Mouse (Mus musculus): ENCODE results near the gene Zbed3.
"Not testable (repeated sequence)": the region's sequence is repeated elsewhere in the genome, so short reads cannot be mapped to it uniquely, and the experiment has no call there.

Gene Zbed3

GRCm38 (mm10) chr13:95332086-95332899, 8.9 kb downstream of the Zbed3 start:
- DNase-seq (ENCODE audit: low spot score), result no peak

- no peak for DNase-seq (ENCODE audit: low spot score)
These were observed 12.8 kb downstream of the Zbed3 start for GRCm38 (mm10) chr13:95336122-95336677.

GRCm38 (mm10) chr13:95343470-95343869, 20.1 kb downstream of the Zbed3 start:
- DNase-seq (ENCODE audit: low spot score), result no peak

DNA sequence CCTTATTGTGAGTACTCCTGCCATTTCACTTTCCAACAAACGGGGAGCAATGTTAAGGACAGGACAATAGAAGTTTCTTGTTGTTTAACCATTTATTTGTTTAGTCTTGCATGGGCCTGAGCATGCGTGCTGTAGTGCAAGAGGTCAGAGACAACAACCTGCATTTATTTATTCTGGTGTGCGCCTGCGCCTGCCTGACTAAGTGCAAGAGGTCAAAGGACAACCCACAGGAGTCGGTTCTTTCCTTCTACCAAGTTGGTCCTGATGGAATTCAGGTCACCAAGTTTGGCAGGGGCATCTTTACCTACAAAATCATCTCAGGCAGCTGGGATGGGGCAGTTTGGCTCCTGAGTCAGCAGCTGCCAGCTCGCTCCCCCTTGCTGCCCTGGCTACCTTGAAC, 22.5 kb downstream of the Zbed3 start:
- no peak for DNase-seq (ENCODE audit: low spot score)

DNA sequence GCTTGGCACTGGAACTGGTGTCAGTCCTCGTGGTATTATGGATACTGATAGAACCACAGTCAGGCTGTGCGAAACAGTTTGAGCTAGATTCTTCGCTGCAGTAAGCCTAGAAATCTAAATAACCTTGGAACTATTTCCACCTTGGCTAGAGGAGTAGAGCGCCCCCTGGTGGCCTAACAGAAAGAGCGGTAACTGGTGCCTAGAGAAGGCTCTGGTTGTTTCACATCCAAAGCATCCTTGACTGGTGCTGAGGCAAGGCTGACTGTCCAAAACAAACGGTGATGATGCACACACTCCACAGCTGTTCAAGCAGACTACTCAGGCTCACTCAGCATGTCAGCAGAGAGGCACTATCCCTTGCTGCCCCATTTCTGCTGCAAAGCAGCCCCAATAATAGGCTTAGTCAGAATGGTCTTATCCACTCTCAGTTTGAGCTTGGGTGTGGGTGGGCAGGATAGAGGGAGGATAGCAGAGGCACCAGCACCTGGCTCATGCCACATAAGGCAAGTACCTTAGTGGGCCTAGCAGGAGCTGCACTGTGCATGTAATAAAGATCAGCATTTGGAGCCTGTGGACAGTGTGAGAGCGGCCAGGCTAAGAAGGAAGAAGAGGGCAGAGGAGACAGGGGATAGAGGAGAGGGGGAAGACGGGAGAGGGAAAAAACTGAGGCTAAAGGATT, 23.7 kb downstream of the Zbed3 start:
- peak; percentile 64 for DNase-seq (ENCODE audit: low spot score)

DNA sequence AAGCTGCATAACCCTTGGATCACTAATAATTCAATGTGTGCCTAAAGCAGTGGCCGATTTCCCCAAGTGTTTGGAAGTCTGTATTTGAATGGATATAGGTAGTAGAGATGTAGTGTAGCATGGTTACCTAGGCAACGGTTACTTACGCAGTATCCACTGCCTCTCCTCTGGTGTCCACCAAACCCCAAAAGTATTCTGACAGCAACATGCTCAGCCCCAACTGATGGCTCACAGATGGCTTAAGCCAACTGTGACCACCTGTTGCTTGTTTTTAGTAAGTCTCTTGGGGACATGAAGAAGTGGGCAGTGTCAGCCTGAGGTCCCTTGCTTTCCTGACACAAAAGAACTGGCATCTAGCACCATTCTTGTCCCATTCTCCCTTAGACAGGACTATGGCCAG, 25.1 kb downstream of the Zbed3 start:
- no peak for DNase-seq (ENCODE audit: low spot score)

DNA sequence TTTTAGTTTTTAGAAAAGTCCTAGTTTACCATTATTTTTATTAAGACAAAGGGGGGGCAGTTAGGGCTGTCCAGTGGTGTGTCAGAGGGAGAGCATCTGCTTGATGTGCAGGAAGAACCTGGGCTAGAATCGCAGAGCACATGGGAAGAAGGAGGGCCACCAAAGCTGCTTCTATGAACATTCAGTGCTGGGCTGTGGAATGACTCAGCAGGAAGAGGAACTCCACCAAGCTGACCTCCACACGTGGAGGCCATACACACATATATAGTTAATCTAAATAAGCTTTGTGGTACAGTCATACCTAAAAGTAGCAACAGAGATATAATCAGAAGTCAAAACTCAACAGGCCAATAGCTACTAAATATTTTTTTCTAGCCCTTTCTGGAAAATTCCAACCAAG, 34.8 kb downstream of the Zbed3 start:
- DNase-seq (ENCODE audit: low spot score), result no peak

GRCm38 (mm10) chr13:95363440-95363839, 40.0 kb downstream of the Zbed3 start:
- no peak for DNase-seq (ENCODE audit: low spot score)

- peak; percentile 35 for DNase-seq (ENCODE audit: low spot score)
These were observed 42.9 kb downstream of the Zbed3 start for GRCm38 (mm10) chr13:95366356-95366755.

DNA sequence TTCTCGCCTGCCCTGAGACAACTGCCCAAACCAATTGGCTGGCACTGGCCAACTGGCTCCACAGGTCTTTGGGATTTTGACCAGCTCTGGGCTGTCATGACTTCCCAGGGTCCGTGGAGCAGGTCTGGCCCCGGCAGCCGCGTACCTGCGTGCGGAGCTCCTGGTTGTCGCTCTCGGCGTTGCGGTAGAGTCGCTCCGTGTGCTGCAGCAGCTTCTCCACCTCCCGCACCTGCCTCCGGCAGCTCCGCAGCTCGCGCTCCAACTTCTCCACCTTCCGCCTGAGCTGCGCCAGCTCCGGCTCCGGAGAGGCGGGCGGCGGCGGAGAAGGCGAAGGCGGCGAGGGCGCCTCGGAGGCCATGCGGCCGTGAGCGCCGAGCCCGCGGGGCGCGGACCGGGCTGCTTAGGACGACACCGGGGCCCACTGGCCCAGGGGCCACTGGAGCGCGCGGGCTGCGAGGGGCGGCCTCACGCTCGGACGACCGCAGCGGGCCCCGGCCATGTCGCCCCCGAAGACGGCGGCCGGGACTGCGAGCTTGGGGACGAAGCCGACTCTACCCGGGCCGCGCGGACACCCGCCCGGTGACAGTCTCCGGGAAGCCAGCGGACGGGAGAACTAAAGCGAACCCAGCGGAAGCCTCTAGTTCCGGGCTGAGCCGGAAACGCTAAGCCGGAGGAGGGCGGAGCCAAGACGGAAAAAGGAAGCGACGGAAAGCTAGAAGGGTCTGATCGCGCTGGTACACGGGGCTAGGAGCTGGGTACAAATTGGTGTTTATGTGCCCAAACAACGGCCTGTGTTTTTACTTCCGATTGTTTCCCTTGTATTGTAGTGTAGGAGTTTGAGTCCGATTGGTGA, 51.5 kb downstream of the Zbed3 start, which contains the start of gene Aggf1:
Gene Aggf1, minus strand, starts transcription at position 652 of the 853 bp plus-strand sequence.
- DNase-seq (ENCODE audit: low spot score), result peak; percentile 90

GRCm38 (mm10) chr13:95375554-95375914, 52.1 kb downstream of the Zbed3 start:
- DNase-seq (ENCODE audit: low spot score), result no peak

DNA sequence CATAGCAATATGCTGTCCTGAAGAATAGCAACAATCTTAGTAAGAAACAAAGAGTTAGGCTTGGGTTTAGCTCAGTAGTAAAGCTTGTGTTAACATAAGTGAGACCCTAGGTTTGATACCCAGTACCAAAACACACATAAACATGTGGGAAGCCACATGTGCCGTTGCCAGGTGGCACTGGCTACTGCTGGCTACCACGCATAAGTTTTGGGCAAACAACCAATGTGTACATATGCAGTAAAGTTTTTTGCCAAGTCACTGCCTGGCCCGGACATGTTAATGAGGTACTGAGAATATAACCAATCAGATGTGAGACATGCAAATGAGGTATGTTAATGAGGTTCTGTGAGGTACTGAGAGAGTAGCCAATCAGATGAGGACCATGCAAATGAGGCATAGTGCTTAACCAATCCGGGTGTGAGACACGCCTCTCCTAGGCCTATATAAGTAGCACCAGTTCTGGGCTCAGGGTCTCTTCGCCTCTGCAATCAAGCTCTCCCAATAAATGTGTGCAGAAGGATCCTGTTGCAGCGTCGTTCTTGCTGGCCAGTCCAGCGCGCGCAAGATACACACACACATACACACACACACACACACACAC, 53.4 kb downstream of the Zbed3 start:
- not testable (repeated sequence) for DNase-seq (ENCODE audit: low spot score)

- no peak for DNase-seq (ENCODE audit: low spot score)
These were observed 55.3 kb downstream of the Zbed3 start for GRCm38 (mm10) chr13:95378696-95379095.

GRCm38 (mm10) chr13:95382418-95382817, 59.0 kb downstream of the Zbed3 start:
- no peak for DNase-seq (ENCODE audit: low spot score)

All from c-Kit-positive CD71-positive TER-119-positive erythroid progenitor cells, embryonic 14.5 days (primary cell).